Mouse (Mus musculus) G1E (cell line): ENCODE results near the gene Acot4.

Experiments
- CTCF ChIP-seq: IDR thresholded peaks from 2 replicates; pipeline ENCODE4 v1.5.1; 2012; ENCODE audit warnings: low read depth, low read length, inconsistent platforms, mixed read lengths
- GATA1 ChIP-seq: IDR thresholded peaks from 2 replicates; pipeline ENCODE4 v1.6.1; 2012; ENCODE audit warnings: borderline replicate concordance, low read length, inconsistent platforms, mixed read lengths
- GATA2 ChIP-seq: IDR thresholded peaks from 2 replicates; pipeline ENCODE4 v1.6.1; 2012; ENCODE audit warnings: low read depth, low read length, inconsistent platforms, borderline replicate concordance

DNA sequence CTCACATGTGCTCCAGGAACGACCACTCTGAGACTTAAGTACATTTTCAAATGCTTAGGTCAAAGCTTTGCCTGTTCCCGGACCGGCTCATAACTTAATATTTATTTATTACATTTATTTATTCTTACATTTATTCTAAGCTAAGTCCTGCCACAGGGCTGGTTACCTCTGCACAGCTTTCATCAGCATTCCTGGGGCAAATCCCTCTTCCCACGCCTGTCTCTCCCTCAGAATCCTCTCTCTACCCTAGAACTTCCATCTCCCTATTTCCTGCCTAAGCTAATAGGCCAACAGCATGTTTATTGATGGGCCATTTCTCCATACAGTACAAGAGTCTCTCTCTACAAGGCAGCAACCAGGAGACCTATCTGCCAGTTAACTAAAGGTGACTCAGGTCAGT, 29.6 kb downstream of the Acot4 start:
- no peak for TF ChIP-seq CTCF
- TF ChIP-seq GATA2, result no peak
- TF ChIP-seq GATA1, result no peak
